Mouse (Mus musculus) macrophage (primary cell): Measurements from ENCODE around the gene Polr2c. TPM values are rescaled to one million over a fixed set of nuclear protein-coding genes. Genes with fewer than 3 reads are reported as not detected.
"Not testable (repeated sequence)": the region's sequence is repeated elsewhere in the genome, so short reads cannot be mapped to it uniquely, and the experiment has no call there.

Experiments
- H3K27ac ChIP-seq: fragments of 350-480 bp; formaldehyde crosslinking; 2 replicates; pipeline ENCODE4 v1.9.0; 2021
- H3K36me3 ChIP-seq: fragments of 350-480 bp; formaldehyde crosslinking; 2 replicates; pipeline ENCODE4 v1.9.0; 2021; ENCODE audit errors: inconsistent target
- H3K4me3 ChIP-seq: fragments of 350-480 bp; formaldehyde crosslinking; 2 replicates; pipeline ENCODE4 v1.9.0; 2021; ENCODE audit errors: inconsistent target
- H3K79me2 ChIP-seq: fragments of 350-480 bp; formaldehyde crosslinking; 2 replicates; pipeline ENCODE4 v1.9.0; 2021; ENCODE audit errors: inconsistent target
- WGBS: methylation state at CpG from one replicate; pipeline ENCODE4 v1.1.7; 2026; ENCODE audit warnings: inconsistent platforms; ENCODE audit not compliant: missing documents; 5-methylcytosine and 5-hydroxymethylcytosine counted together
- polyA plus RNA-seq: library from polyadenylated mRNA; stranded (reverse); fragments of 250-400 nt; gene quantifications from 3 replicates; pipeline ENCODE4 v1.2.4, GENCODE M21; 2018; ENCODE audit warnings: inconsistent platforms

Gene Polr2c
- polyA plus RNA-seq, 1 experiment from 2014 or later: 24.0 TPM

DNA sequence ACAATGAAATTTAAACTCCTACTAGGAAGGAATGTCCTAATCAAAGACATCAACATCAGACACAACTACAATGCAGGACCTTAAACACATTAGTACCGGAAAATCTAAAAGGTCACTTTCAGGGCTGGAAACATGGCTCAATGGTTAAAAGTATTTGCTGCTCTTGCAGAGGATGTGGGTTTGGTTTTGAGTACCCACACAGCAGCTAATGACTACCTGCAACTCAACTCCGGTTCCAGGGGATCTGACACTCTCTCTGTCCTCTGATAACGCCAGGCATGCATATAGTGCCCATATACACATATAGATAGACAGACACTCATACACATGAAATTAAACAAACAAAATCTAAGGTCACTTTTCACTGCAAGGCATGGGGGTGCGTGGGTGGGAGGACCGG, 31.0 kb upstream of the Polr2c start:
- no peak overlapping the region for H3K27ac ChIP-seq
- H3K79me2 ChIP-seq: no peaks in the 10 kb centered on the region
- H3K36me3 ChIP-seq: peaks cover 57% of the 10 kb centered on the region
- H3K4me3 ChIP-seq: no peak overlapping the region
- 96% methylated on average over 5 of the region's 5 CpGs for WGBS

DNA sequence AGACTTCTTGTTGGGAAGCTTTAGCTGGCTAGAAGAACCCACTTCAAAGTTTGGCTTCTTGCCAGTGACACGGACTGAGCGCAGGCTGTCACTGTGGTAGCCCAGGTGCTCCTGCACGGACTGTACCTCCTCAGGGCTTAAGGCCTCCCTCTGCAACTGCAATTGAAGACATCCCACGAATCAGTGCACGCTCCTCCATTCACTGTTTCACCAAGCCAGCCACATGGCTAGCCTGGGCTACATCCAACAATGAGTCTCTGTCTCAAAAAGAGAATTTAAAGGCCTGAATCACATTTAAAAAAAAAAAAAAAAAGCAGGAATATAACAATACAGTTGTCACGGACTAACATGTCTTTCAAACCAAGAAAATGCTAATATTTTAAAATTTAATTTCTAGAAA, 29.0 kb upstream of the Polr2c start:
- WGBS: 85% methylated on average over 6 of the region's 6 CpGs
- peaks cover 12% of the 10 kb centered on the region for H3K79me2 ChIP-seq
- H3K27ac ChIP-seq: no peak overlapping the region
- H3K4me3 ChIP-seq: no peak overlapping the region
- peaks cover 41% of the 10 kb centered on the region for H3K36me3 ChIP-seq

DNA sequence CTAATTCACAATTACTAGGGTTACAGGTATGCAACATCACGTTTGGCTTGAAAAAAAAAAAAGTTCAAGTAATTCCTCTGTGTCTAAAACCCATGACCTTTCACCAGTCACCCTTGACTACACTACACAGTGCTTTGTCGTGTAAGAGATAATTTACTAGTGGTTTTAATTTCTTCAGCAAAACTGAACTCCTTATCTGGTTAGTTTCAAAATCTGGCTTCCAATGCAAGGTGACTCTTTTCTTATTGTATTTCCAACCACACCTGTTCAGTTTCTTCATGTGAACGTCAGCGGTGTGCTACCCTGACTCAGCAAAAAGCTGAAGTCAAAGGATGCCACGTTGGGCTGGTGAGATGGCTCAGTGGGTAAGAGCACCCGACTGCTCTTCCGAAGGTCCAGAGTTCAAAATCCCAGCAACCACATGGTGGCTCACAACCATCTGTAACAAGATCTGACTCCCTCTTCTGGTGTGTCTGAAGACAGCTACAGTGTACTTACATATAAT, 23.3 kb upstream of the Polr2c start:
- H3K36me3 ChIP-seq, H3K27ac ChIP-seq, H3K4me3 ChIP-seq: not testable (repeated sequence)
- peaks cover 58% of the 10 kb centered on the region for H3K79me2 ChIP-seq
- WGBS: 75% methylated on average over 5 of the region's 7 CpGs

DNA sequence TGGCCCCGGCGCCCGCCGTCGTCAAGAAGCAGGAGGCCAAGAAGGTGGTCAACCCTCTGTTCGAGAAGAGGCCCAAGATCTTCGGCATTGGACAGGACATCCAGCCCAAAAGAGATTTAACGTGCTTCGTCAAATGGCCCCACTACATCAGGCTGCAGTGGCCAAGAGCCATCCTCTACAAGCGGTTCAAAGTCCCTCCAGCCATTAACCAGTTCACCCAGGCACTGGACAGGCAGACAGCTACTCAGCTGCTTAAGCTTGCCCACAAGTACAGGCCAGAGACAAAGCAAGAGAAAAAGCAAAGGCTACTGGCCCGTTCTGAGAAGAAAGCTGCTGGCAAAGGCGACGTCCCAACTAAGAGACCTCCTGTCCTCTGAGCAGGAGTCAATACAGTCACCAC, 21.5 kb upstream of the Polr2c start:
- H3K4me3 ChIP-seq, H3K27ac ChIP-seq, H3K36me3 ChIP-seq: not testable (repeated sequence)
- 96% methylated on average over 13 of the region's 13 CpGs for WGBS
- peaks cover 58% of the 10 kb centered on the region for H3K79me2 ChIP-seq

DNA sequence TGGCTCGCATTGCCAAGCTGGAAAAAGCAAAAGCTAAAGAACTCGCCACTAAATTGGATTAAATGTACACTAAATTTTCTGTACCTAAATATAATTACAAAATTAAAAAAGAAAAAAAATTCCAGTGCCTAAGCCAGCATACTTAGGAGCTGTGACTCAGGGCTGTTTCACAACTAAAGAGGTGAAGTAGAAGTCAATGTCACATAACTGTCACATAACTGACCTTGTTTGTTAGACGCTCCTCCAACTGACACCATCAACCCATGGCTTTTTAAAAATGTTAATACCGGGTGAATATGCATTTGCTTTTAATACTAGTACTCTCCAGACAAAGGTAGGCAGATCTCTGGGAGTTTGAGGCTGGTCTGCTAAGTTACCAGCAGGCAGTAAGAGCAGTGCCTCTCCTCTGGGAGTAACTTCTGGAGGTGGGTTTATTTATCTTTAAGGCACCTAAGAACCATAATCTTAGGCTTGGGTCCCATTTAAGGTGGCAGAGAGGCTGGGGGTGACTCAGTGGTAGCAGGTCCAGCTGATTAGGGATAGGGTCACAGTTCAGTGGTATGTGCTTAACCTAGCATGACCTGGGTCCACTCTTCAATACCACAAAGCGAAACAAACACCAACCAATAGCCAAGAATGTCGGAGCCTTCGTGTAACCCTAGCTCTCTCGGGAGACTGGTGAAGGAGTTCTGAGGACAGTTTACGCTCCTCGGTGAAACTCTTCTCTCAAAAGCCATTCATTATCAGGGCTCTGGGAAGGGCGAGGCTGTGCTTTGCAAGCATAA, 20.6 kb upstream of the Polr2c start:
- Histone ChIP-seq H3K36me3 (no peaks in the 10 kb centered on the region; the same call in 1 of the 2 replicates), H3K4me3 (peak overlapping the region; percentile 95; the same call in 1 of the 2 replicates), H3K79me2 (peaks cover 58% of the 10 kb centered on the region), H3K27ac (no peak overlapping the region)
- 77% methylated on average over 11 of the region's 11 CpGs for WGBS

DNA sequence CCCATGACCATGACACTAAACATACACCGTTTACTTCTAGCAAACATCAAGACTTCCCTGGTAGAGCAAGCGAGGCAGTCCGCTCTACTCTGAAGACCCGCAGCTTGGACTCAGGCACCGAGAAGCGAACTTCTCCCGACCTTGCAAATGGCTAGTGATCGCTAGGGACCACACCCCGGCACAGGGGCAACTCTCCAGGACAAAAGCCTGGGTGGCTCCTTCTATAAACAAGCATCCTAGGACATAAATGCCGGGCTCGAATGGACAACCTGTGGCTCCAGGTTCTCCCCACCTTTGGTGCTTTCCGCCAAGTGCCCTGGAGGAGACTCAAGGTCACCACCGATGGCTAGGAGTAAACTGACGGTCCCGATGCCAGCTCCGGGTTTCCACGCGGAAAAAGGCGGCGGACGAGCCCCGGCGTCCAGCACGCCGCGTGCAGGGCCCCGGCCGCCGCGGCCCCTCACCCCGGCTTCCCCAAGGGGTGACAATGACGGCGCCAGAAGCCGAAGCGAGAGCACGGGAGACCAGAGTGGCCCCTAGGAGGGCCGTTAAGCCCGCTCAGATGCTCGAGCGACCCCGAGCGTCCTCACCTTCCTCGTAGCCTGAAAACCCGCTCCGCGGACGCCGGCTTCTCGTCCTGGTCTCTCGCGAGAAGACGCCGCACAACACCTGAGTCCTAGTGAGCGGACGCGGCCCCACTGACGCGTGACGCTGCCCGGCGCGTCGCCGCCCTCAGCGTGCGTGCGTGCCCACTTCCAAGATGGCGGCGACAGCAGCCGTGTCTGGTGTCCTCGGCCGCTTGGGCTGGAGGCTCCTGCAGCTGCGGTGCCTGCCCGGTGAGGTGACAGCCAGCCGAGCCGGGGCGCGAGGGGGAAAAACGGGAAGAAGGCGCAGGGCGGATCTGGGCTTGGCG, 19.3 kb upstream of the Polr2c start, which contains the start of the genes Coq9 and Ciapin1:
TSS of gene Coq9 (plus strand) at position 660 of the 913 bp plus-strand sequence.
TSS of gene Ciapin1 (minus strand) at position 697 of the 913 bp plus-strand sequence.
- peaks cover 6% of the 10 kb centered on the region; the same call in 1 of the 2 replicates for H3K36me3 ChIP-seq
- 1% methylated on average over 82 of the region's 82 CpGs for WGBS
- H3K79me2 ChIP-seq: peaks cover 50% of the 10 kb centered on the region
- H3K27ac ChIP-seq: peak within 1 kb of the TSS; percentile 80
- H3K4me3 ChIP-seq: peak within 1 kb of the TSS; percentile 95

DNA sequence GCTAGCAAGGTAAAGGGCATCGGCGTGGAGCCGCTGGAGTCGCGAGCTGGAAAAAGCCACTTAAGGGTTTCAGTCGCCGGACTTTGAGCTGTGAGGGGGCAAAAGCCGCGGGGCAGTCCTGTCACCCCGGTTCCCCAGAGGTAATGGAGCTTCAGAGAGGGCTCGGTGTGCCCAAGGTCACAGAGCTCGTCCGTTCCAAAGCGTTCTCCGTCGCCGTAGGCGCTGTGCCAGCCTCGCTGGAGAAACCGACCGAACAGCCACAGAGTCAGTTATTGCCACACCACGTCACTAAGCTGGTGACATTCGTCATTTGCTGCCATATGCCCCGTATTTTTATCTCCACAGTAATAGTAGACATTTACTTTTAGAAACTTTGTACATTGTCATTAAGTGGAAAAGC, 18.6 kb upstream of the Polr2c start:
- peaks cover 43% of the 10 kb centered on the region for H3K79me2 ChIP-seq
- peaks cover 9% of the 10 kb centered on the region; the same call in 1 of the 2 replicates for H3K36me3 ChIP-seq
- H3K4me3 ChIP-seq: peak overlapping the region; percentile 95
- peak overlapping the region; percentile 80 for H3K27ac ChIP-seq
- 0% methylated on average over 24 of the region's 24 CpGs for WGBS

DNA sequence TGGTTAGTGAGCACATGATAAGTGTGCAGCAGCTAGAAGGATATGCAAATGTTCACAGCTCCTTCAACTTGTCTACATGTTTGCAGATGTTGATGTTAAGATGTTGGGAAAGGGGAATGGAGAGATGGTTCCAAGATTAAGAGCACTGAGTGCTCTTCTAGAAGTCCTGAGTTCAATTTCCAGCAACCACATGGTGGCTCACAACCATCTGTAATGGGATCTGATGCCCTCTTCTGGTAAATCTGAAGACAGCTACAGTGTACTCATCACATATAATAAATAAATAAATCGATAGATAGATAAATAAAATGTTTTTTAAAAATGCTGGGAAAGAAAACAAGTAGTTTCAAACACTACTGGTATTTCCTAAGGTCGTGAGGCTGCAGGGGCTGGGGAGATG, 16.1 kb upstream of the Polr2c start:
- peaks cover 35% of the 10 kb centered on the region for H3K36me3 ChIP-seq

DNA sequence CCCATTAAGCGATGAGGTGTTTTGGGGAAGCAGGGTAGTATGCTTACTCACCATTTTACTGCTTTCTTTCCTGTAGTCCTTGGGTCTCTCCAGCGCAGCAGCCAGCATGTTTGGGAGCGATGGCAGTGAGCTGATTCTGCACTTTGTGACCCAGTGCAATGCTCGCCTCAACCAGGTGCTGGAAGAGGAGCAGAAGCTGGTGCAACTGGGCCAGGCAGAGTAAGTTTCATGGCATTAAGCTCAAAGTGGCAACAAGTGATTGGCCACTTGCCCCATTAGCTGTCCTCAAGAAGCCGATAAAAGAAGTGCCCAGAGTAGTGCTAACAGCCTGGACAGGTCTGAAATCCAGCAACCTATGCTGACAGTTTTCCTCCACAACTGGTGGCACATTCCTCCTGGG, 7.2 kb upstream of the Polr2c start:
- H3K36me3 ChIP-seq: peaks cover 75% of the 10 kb centered on the region
- 90% methylated on average over 5 of the region's 5 CpGs for WGBS
- no peaks in the 10 kb centered on the region for H3K79me2 ChIP-seq
- H3K4me3 ChIP-seq: no peak overlapping the region
- no peak overlapping the region for H3K27ac ChIP-seq

More for the DNA sequence above, 16.1 kb upstream of the Polr2c start:
- H3K79me2 ChIP-seq: peaks cover 17% of the 10 kb centered on the region
- no peak overlapping the region for H3K27ac ChIP-seq
- H3K4me3 ChIP-seq: no peak overlapping the region
- WGBS: 87% methylated on average over 2 of the region's 2 CpGs

DNA sequence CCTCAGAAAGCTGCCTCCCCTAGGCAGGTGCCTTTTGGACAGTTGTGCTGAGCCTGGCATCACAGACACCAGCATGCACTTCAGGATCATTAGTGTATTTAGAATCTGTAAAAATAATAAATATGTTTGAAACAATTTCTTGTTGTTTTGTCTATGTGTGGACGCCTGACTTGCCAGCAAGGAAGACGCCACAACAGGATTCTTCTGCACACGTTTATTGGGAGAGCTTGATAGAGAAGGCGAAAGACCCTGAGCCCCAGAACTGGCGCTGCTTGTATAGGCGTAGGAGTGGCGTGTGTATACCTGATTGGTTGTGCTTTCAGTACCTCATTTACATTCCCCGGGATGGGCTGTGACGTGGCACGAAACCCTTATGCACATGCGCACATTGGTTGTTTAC, 2.5 kb upstream of the Polr2c start:
- WGBS: 92% methylated on average over 10 of the region's 11 CpGs
- not testable (repeated sequence) for H3K4me3 ChIP-seq, H3K27ac ChIP-seq
- H3K36me3 ChIP-seq: peaks cover 48% of the 10 kb centered on the region
- H3K79me2 ChIP-seq: peaks cover 23% of the 10 kb centered on the region

DNA sequence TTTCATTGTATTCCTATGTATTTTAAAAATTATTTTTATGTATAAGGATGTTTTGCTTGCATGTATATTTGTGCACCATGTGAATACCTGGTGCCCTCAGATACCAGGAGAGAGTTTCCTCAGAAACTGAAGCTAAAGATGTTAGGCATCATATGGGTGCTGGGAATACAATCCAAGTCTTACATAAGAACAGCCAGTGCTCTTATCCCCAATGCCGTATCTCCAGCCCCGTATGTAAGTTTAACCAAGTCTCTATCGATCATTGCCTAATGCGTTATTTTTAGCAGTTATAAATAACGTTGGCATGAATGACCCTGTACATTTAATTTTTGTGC, 272 bp upstream of the Polr2c start:
- Histone ChIP-seq H3K27ac (no peak overlapping the region), H3K79me2 (peaks cover 30% of the 10 kb centered on the region), H3K36me3 (peaks cover 37% of the 10 kb centered on the region), H3K4me3 (no peak overlapping the region)
- WGBS: 30% methylated on average over 5 of the region's 5 CpGs

DNA sequence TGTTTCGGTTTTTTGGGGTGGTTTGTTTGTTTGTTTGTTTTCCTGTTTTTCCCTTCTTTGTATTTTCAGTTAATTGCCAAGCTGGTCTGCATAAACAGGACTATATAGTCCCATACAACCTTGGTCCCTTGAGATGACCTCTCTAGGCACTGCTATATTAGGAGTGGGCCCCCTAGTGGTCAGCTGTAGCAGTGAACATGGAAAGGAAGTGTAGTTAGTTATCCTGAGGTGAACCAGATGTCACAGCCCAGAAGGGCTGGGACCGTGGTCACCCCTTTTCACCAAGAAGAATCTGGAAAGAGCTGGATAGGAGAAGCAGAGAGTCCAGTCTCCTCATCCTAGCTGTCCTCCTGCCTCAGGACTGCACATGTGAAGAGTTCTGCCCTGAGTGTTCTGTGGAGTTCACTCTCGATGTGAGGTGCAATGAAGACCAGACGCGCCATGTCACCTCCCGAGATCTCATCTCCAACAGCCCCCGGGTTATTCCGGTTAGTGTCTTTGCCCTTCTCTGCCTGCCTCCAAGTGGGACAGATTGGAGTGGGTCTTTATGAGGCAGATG, 4.2 kb downstream of the Polr2c start:
- Histone ChIP-seq H3K4me3 (no peak overlapping the region), H3K27ac (no peak overlapping the region), H3K36me3 (peaks cover 30% of the 10 kb centered on the region; the same call in 1 of the 2 replicates), H3K79me2 (peaks cover 30% of the 10 kb centered on the region)
- 78% methylated on average over 8 of the region's 8 CpGs for WGBS

DNA sequence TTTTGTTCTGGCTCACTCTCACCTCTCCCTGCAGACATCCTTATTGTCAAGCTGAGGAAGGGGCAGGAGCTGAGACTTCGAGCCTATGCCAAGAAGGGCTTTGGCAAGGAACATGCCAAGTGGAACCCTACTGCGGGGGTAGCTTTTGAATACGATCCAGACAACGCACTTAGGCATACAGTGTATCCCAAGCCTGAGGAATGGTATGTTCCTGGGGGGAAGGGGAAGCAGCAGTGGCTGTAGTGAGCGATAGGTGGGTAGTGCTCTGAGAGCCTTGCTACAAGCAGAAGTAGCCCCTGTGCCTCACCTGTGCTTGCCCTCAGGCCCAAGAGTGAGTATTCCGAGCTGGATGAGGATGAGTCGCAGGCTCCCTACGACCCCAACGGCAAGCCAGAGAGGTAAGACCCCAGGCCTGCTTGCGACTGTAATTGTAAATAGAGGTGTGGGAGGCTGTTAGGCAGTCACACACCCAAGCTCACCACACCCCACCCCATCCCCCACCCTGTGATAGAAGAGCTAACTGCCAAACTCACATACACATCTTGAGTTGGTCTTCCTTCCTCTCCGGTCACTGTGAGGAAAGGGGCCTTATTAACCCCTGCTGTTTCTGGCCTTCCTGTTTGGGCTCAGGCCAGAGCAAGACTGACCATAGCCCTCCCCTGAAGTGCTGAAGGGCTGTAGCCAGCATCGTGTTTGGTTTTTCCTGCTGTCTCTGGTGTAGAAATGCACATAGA, 5.4 kb downstream of the Polr2c start:
- 93% methylated on average over 12 of the region's 12 CpGs for WGBS
- no peak overlapping the region for H3K27ac ChIP-seq
- H3K4me3 ChIP-seq: no peak overlapping the region
- H3K79me2 ChIP-seq: peaks cover 28% of the 10 kb centered on the region
- peaks cover 30% of the 10 kb centered on the region; the same call in 1 of the 2 replicates for H3K36me3 ChIP-seq
